Mouse (Mus musculus) kidney, postnatal 0 days (tissue): Measurements from ENCODE around the gene Grifin. TPM values are rescaled to one million over a fixed set of nuclear protein-coding genes. Genes with fewer than 3 reads are reported as not detected.

Source experiments
- ATAC-seq: fragments of 200-750 bp; cut with Nextera tagmentation; replicated peaks from 2 replicates; pipeline ENCODE4 v1.8.0; 2017; ENCODE audit warnings: low read depth, moderate number of reproducible peaks, moderate TSS enrichment, moderate library complexity; ENCODE audit not compliant: low FRiP score
- DNase-seq: peaks from one replicate; pipeline ENCODE4 v3.0.0-alpha.2; 2016; ENCODE audit warnings: low spot score
- H3K27ac ChIP-seq: fragments of 300-500 bp; sonication (generic); 2 replicates; pipeline ENCODE4 v1.5.1; 2014; ENCODE audit warnings: mild to moderate bottlenecking
- H3K27me3 ChIP-seq: fragments of 300-500 bp; sonication (generic); 2 replicates; pipeline ENCODE4 v1.6.1; 2014; ENCODE audit warnings: low read length, mixed read lengths; ENCODE audit not compliant: insufficient read depth
- H3K36me3 ChIP-seq: fragments of 300-500 bp; sonication (generic); 2 replicates; pipeline ENCODE4 v1.6.1; 2014; ENCODE audit warnings: low read length, mixed read lengths; ENCODE audit not compliant: insufficient read depth
- H3K4me1 ChIP-seq: fragments of 300-500 bp; sonication (generic); replicated peaks from 2 replicates; pipeline ENCODE4 v1.6.1; 2014; ENCODE audit warnings: antibody characterized with exemption, low read length, mixed read lengths; ENCODE audit not compliant: insufficient read depth
- H3K4me2 ChIP-seq: fragments of 300-500 bp; sonication (generic); 2 replicates; pipeline ENCODE4 v1.6.1; 2014; ENCODE audit warnings: mild to moderate bottlenecking, low read length, moderate library complexity, mixed read lengths
- H3K4me3 ChIP-seq: fragments of 300-500 bp; sonication (generic); replicated peaks from 2 replicates; pipeline ENCODE4 v1.5.1; 2014; ENCODE audit warnings: low read depth, low read length
- H3K9ac ChIP-seq: fragments of 300-500 bp; sonication (generic); 2 replicates; pipeline ENCODE4 v1.6.1; 2014; ENCODE audit warnings: low read depth, low read length
- H3K9me3 ChIP-seq: fragments of 300-500 bp; sonication (generic); replicated peaks from 2 replicates; pipeline ENCODE4 v1.6.1; 2016; ENCODE audit warnings: low read length, inconsistent platforms, mixed read lengths
- CTCF ChIP-seq: IDR thresholded peaks from 2 replicates; pipeline ENCODE4 v1.5.1; 2016; ENCODE audit warnings: antibody characterized with exemption, low read depth, mild to moderate bottlenecking, moderate library complexity
- WGBS: fragments of 180-500 bp; shearing (Covaris S2); extraction: QIAGEN DNeasy Blood & Tissue Kit; methylation state at CpG from one replicate; pipeline ENCODE4 v1.1.7; 2014; 5-methylcytosine and 5-hydroxymethylcytosine counted together
- polyA plus RNA-seq: library from polyadenylated mRNA; unstranded; fragments of >200 nt; fragmentation: Nextera tagmentation; extraction: Ambion mirVana; gene quantifications from 2 replicates; pipeline ENCODE4 v1.2.1, GENCODE M21; 2015

Grifin gene
- polyA plus RNA-seq, 1 experiment from 2014 or later: not detected

GRCm38 (mm10) chr5:140596927-140597588, 32.2 kb upstream of the Grifin start:
- TF ChIP-seq CTCF: no peak
- Histone ChIP-seq H3K27ac (peak overlapping the region; percentile 13; the same call in 1 of the 2 replicates), H3K4me3 (no peak overlapping the region), H3K4me2 (no peak overlapping the region), H3K9me3 (no peaks in the 10 kb centered on the region), H3K9ac (no peak overlapping the region), H3K27me3 (no peaks in the 10 kb centered on the region), H3K36me3 (no peaks in the 10 kb centered on the region), H3K4me1 (0 out of 2 replicates have a peak, but pooled peaks cover 4% of the 10 kb centered on the region)
- DNase-seq: no peak
- no peak for ATAC-seq
- WGBS: 57% methylated on average over 18 of the region's 18 CpGs

- no peak for TF ChIP-seq CTCF
- Histone ChIP-seq H3K4me1 (0 out of 2 replicates have a peak, but pooled peaks cover 4% of the 10 kb centered on the region), H3K36me3 (no peaks in the 10 kb centered on the region), H3K27me3 (no peaks in the 10 kb centered on the region), H3K9me3 (no peaks in the 10 kb centered on the region), H3K9ac (no peak overlapping the region), H3K4me3 (no peak overlapping the region), H3K4me2 (no peak overlapping the region), H3K27ac (peak overlapping the region; percentile 9; the same call in 1 of the 2 replicates)
- DNase-seq (no peak), ATAC-seq (no peak; the same call in 1 of the 2 replicates)
- 42% methylated on average over 3 of the region's 3 CpGs for WGBS
These were observed 31.6 kb upstream of the Grifin start for GRCm38 (mm10) chr5:140596426-140596825.

- Histone ChIP-seq H3K4me1 (0 out of 2 replicates have a peak, but pooled peaks cover 4% of the 10 kb centered on the region), H3K4me3 (no peak overlapping the region), H3K9me3 (no peaks in the 10 kb centered on the region), H3K4me2 (no peak overlapping the region), H3K27me3 (no peaks in the 10 kb centered on the region), H3K9ac (no peak overlapping the region), H3K36me3 (no peaks in the 10 kb centered on the region), H3K27ac (no peak overlapping the region)
- 82% methylated on average over 5 of the region's 5 CpGs for WGBS
- DNase-seq: no peak
- TF ChIP-seq CTCF: no peak
- no peak for ATAC-seq
These were observed 30.0 kb upstream of the Grifin start for GRCm38 (mm10) chr5:140594846-140595245.

GRCm38 (mm10) chr5:140589082-140589774, 24.4 kb upstream of the Grifin start:
- TF ChIP-seq CTCF: no peak
- Histone ChIP-seq H3K4me1 (0 out of 2 replicates have a peak, but pooled peaks cover 2% of the 10 kb centered on the region), H3K27ac (no peak overlapping the region), H3K4me3 (no peak overlapping the region), H3K9me3 (no peaks in the 10 kb centered on the region), H3K4me2 (no peak overlapping the region), H3K27me3 (no peaks in the 10 kb centered on the region), H3K9ac (no peak overlapping the region), H3K36me3 (no peaks in the 10 kb centered on the region)
- ATAC-seq: no peak
- 85% methylated on average over 16 of the region's 16 CpGs for WGBS
- no peak for DNase-seq

- no peak for DNase-seq
- Histone ChIP-seq H3K27me3 (no peaks in the 10 kb centered on the region), H3K4me1 (peaks cover 21% of the 10 kb centered on the region), H3K27ac (no peak overlapping the region), H3K9ac (no peak overlapping the region), H3K4me2 (no peak overlapping the region), H3K9me3 (no peaks in the 10 kb centered on the region), H3K4me3 (no peak overlapping the region), H3K36me3 (no peaks in the 10 kb centered on the region)
- 38% methylated on average over 6 of the region's 6 CpGs for WGBS
- no peak for TF ChIP-seq CTCF
- no peak for ATAC-seq
These were observed 19.0 kb upstream of the Grifin start for GRCm38 (mm10) chr5:140583732-140584368.

GRCm38 (mm10) chr5:140582995-140583731, 18.3 kb upstream of the Grifin start:
- DNase-seq: no peak
- ATAC-seq: no peak
- no peak overlapping the region for H3K4me2 ChIP-seq
- no peak overlapping the region for H3K4me3 ChIP-seq
- no peaks in the 10 kb centered on the region for H3K36me3 ChIP-seq
- no peak overlapping the region for H3K9ac ChIP-seq
- peaks cover 21% of the 10 kb centered on the region for H3K4me1 ChIP-seq
- no peaks in the 10 kb centered on the region for H3K27me3 ChIP-seq
- 39% methylated on average over 8 of the region's 8 CpGs for WGBS
- no peak for TF ChIP-seq CTCF
- no peak overlapping the region for H3K27ac ChIP-seq
- H3K9me3 ChIP-seq: no peaks in the 10 kb centered on the region
